Mouse (Mus musculus): ENCODE measurements around the gene Golga2. TPM values are rescaled to one million over a fixed set of nuclear protein-coding genes. Genes with fewer than 3 reads are reported as not detected.
A peak's percentile ranks its signal among the peaks of the same experiment; 100 is the strongest.

Gene Golga2
- polyA plus RNA-seq, 1 experiment from 2014 or later, result 18.1 TPM

GRCm38 (mm10) chr2:32327200-32327599 is 40.0 kb downstream of the Golga2 start:
- DNase-seq (ENCODE audit: low spot score) (no peak), ATAC-seq (ENCODE audit: insufficient number of reproducible peaks, low FRiP score, low TSS enrichment, low read depth) (no peak)
- H3K27ac ChIP-seq (replicated peaks; ENCODE audit: low read depth, low read length), result no peak overlapping the region
- H3K27me3 ChIP-seq (ENCODE audit: control insufficient read depth, insufficient read depth, low read length), result no peaks in the 10 kb centered on the region
- no peak overlapping the region for H3K9ac ChIP-seq (ENCODE audit: low read length)
- 93% methylated on average over 4 of the region's 4 CpGs for WGBS
- H3K4me1 ChIP-seq (ENCODE audit: control insufficient read depth, insufficient read depth, low read length), result peaks cover 13% of the 10 kb centered on the region
- H3K9me3 ChIP-seq (ENCODE audit: control insufficient read depth, low read length), result no peaks in the 10 kb centered on the region
- H3K4me3 ChIP-seq (ENCODE audit: low read depth, low read length), result no peak overlapping the region
- no peak overlapping the region for H3K4me2 ChIP-seq (ENCODE audit: low read depth, severe bottlenecking)
- H3K36me3 ChIP-seq (ENCODE audit: control insufficient read depth, insufficient read depth, low read length), result no peaks in the 10 kb centered on the region

DNA sequence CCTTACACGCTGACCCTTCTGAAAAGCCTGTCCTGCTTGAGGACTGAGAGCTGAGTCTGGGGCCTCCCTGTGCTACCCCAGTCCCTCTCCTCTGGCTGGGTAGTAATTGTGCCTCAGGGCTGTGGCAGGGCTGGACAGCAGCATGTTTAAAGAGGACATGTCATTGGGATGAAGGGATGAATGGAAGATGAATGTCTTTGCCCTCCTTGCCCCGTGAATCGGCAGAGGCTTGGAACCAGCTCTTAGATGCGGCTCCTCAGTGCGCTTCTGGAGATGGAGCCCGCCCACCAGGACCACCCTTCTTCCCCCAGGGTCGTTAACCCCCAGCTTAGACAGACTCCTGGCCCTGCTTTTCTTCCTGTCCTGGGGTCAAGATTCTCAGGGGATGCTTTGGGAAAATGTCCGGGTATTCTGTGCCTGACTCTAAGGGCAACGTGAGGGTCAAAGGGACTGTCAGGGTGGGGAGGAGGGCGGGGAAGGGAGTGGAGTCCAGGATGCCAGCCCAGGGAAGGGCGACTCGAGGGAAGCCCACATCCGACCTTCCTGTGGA is 41.8 kb downstream of the Golga2 start:
- H3K4me2 ChIP-seq (ENCODE audit: low read depth, severe bottlenecking), result no peak overlapping the region
- H3K9me3 ChIP-seq (ENCODE audit: control insufficient read depth, low read length), result no peaks in the 10 kb centered on the region
- H3K27me3 ChIP-seq (ENCODE audit: control insufficient read depth, insufficient read depth, low read length), result no peaks in the 10 kb centered on the region
- no peaks in the 10 kb centered on the region for H3K36me3 ChIP-seq (ENCODE audit: control insufficient read depth, insufficient read depth, low read length)
- H3K9ac ChIP-seq (ENCODE audit: low read length), result peak overlapping the region; percentile 31; the same call in 1 of the 2 replicates
- H3K27ac ChIP-seq (replicated peaks; ENCODE audit: low read depth, low read length), result peak overlapping the region; percentile 85
- 16% methylated on average over 13 of the region's 13 CpGs for WGBS
- H3K4me3 ChIP-seq (ENCODE audit: low read depth, low read length), result no peak overlapping the region
- peaks cover 13% of the 10 kb centered on the region for H3K4me1 ChIP-seq (ENCODE audit: control insufficient read depth, insufficient read depth, low read length)
- DNase-seq (ENCODE audit: low spot score) (no peak), ATAC-seq (ENCODE audit: insufficient number of reproducible peaks, low FRiP score, low TSS enrichment, low read depth) (no peak)

GRCm38 (mm10) chr2:32329531-32329930 is 42.3 kb downstream of the Golga2 start:
- Histone ChIP-seq H3K27me3 (ENCODE audit: control insufficient read depth, insufficient read depth, low read length) (no peaks in the 10 kb centered on the region), H3K4me2 (ENCODE audit: low read depth, severe bottlenecking) (no peak overlapping the region), H3K36me3 (ENCODE audit: control insufficient read depth, insufficient read depth, low read length) (no peaks in the 10 kb centered on the region; the same call in 1 of the 2 replicates), H3K27ac (replicated peaks; ENCODE audit: low read depth, low read length) (peak overlapping the region; percentile 85), H3K4me1 (ENCODE audit: control insufficient read depth, insufficient read depth, low read length) (peaks cover 13% of the 10 kb centered on the region), H3K4me3 (ENCODE audit: low read depth, low read length) (no peak overlapping the region), H3K9me3 (ENCODE audit: control insufficient read depth, low read length) (no peaks in the 10 kb centered on the region), H3K9ac (ENCODE audit: low read length) (peak overlapping the region; percentile 34; the same call in 1 of the 2 replicates)
- 24% methylated on average over 6 of the region's 6 CpGs for WGBS
- peak; percentile 50 for DNase-seq (ENCODE audit: low spot score)
- no peak for ATAC-seq (ENCODE audit: insufficient number of reproducible peaks, low FRiP score, low TSS enrichment, low read depth)

- ATAC-seq (ENCODE audit: insufficient number of reproducible peaks, low FRiP score, low TSS enrichment, low read depth) (no peak), DNase-seq (ENCODE audit: low spot score) (no peak)
- no peak overlapping the region for H3K9ac ChIP-seq (ENCODE audit: low read length)
- H3K27me3 ChIP-seq (ENCODE audit: control insufficient read depth, insufficient read depth, low read length), result no peaks in the 10 kb centered on the region
- H3K27ac ChIP-seq (replicated peaks; ENCODE audit: low read depth, low read length), result no peak overlapping the region
- H3K4me1 ChIP-seq (ENCODE audit: control insufficient read depth, insufficient read depth, low read length), result peaks cover 13% of the 10 kb centered on the region
- no peaks in the 10 kb centered on the region for H3K9me3 ChIP-seq (ENCODE audit: control insufficient read depth, low read length)
- 88% methylated on average over 5 of the region's 5 CpGs for WGBS
- H3K4me2 ChIP-seq (ENCODE audit: low read depth, severe bottlenecking), result no peak overlapping the region
- peaks cover 6% of the 10 kb centered on the region for H3K36me3 ChIP-seq (ENCODE audit: control insufficient read depth, insufficient read depth, low read length)
- no peak overlapping the region for H3K4me3 ChIP-seq (ENCODE audit: low read depth, low read length)
These were observed 45.0 kb downstream of the Golga2 start for GRCm38 (mm10) chr2:32332159-32332558.

DNA sequence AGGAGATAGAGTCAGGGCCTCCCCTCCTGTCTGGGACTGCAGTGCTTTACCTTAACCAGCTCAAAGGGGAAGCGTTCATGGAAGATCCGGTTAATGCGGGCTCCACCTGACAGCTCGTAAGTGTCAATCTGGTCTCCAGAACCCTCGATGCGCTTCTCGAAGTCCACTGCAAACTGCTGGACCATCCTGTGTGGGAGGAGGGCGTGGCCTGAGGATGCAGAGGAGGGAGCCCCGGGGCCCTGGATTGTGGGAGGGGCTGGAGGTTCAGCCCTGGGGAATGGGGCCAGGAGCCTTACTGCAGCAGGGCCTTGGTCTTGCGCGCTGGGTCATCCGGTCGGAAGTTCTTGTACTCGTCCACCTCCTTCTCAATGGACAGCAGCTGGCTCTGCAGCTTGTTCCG is 48.7 kb downstream of the Golga2 start:
- Histone ChIP-seq H3K4me2 (ENCODE audit: low read depth, severe bottlenecking) (no peak overlapping the region), H3K27me3 (ENCODE audit: control insufficient read depth, insufficient read depth, low read length) (no peaks in the 10 kb centered on the region), H3K27ac (replicated peaks; ENCODE audit: low read depth, low read length) (no peak overlapping the region), H3K4me3 (ENCODE audit: low read depth, low read length) (no peak overlapping the region), H3K9ac (ENCODE audit: low read length) (no peak overlapping the region), H3K9me3 (ENCODE audit: control insufficient read depth, low read length) (no peaks in the 10 kb centered on the region), H3K36me3 (ENCODE audit: control insufficient read depth, insufficient read depth, low read length) (peaks cover 9% of the 10 kb centered on the region), H3K4me1 (ENCODE audit: control insufficient read depth, insufficient read depth, low read length) (no peaks in the 10 kb centered on the region)
- no peak for DNase-seq (ENCODE audit: low spot score)
- WGBS, result 47% methylated on average over 15 of the region's 15 CpGs
- ATAC-seq (ENCODE audit: insufficient number of reproducible peaks, low FRiP score, low TSS enrichment, low read depth), result no peak

- H3K36me3 ChIP-seq (ENCODE audit: control insufficient read depth, insufficient read depth, low read length), result peaks cover 11% of the 10 kb centered on the region
- 41% methylated on average over 26 of the region's 26 CpGs for WGBS
These were observed 52.9 kb downstream of the Golga2 start for GRCm38 (mm10) chr2:32339912-32340642.

GRCm38 (mm10) chr2:32340836-32341633 is 53.9 kb downstream of the Golga2 start:
- ATAC-seq (ENCODE audit: insufficient number of reproducible peaks, low FRiP score, low TSS enrichment, low read depth) (no peak), DNase-seq (ENCODE audit: low spot score) (no peak)
- WGBS, result 88% methylated on average over 13 of the region's 13 CpGs
- no peak overlapping the region for H3K4me3 ChIP-seq (ENCODE audit: low read depth, low read length)
- H3K9me3 ChIP-seq (ENCODE audit: control insufficient read depth, low read length), result no peaks in the 10 kb centered on the region
- no peak overlapping the region for H3K9ac ChIP-seq (ENCODE audit: low read length)
- no peak overlapping the region for H3K4me2 ChIP-seq (ENCODE audit: low read depth, severe bottlenecking)
- H3K36me3 ChIP-seq (ENCODE audit: control insufficient read depth, insufficient read depth, low read length), result peaks cover 8% of the 10 kb centered on the region
- H3K4me1 ChIP-seq (ENCODE audit: control insufficient read depth, insufficient read depth, low read length), result no peaks in the 10 kb centered on the region
- no peaks in the 10 kb centered on the region for H3K27me3 ChIP-seq (ENCODE audit: control insufficient read depth, insufficient read depth, low read length)
- no peak overlapping the region for H3K27ac ChIP-seq (replicated peaks; ENCODE audit: low read depth, low read length)

More at GRCm38 (mm10) chr2:32339912-32340642, 52.9 kb downstream of the Golga2 start:
- DNase-seq (ENCODE audit: low spot score) (no peak), ATAC-seq (ENCODE audit: insufficient number of reproducible peaks, low FRiP score, low TSS enrichment, low read depth) (no peak)
- Histone ChIP-seq H3K9ac (ENCODE audit: low read length) (no peak overlapping the region), H3K4me2 (ENCODE audit: low read depth, severe bottlenecking) (no peak overlapping the region), H3K27me3 (ENCODE audit: control insufficient read depth, insufficient read depth, low read length) (no peaks in the 10 kb centered on the region), H3K27ac (replicated peaks; ENCODE audit: low read depth, low read length) (no peak overlapping the region), H3K4me1 (ENCODE audit: control insufficient read depth, insufficient read depth, low read length) (no peaks in the 10 kb centered on the region), H3K4me3 (ENCODE audit: low read depth, low read length) (no peak overlapping the region), H3K9me3 (ENCODE audit: control insufficient read depth, low read length) (no peaks in the 10 kb centered on the region)

- no peak overlapping the region for H3K9ac ChIP-seq (ENCODE audit: low read length)
- no peaks in the 10 kb centered on the region for H3K9me3 ChIP-seq (ENCODE audit: control insufficient read depth, low read length)
- 86% methylated on average over 4 of the region's 4 CpGs for WGBS
- H3K27me3 ChIP-seq (ENCODE audit: control insufficient read depth, insufficient read depth, low read length), result no peaks in the 10 kb centered on the region
- peaks cover 5% of the 10 kb centered on the region for H3K36me3 ChIP-seq (ENCODE audit: control insufficient read depth, insufficient read depth, low read length)
- no peak for DNase-seq (ENCODE audit: low spot score)
- H3K4me3 ChIP-seq (ENCODE audit: low read depth, low read length), result no peak overlapping the region
- ATAC-seq (ENCODE audit: insufficient number of reproducible peaks, low FRiP score, low TSS enrichment, low read depth), result no peak
- H3K27ac ChIP-seq (replicated peaks; ENCODE audit: low read depth, low read length), result no peak overlapping the region
- no peaks in the 10 kb centered on the region for H3K4me1 ChIP-seq (ENCODE audit: control insufficient read depth, insufficient read depth, low read length)
- H3K4me2 ChIP-seq (ENCODE audit: low read depth, severe bottlenecking), result no peak overlapping the region
These were observed 54.4 kb downstream of the Golga2 start for GRCm38 (mm10) chr2:32341634-32341939.

Measured in limb, embryonic 11.5 days (tissue).